Mouse (Mus musculus): ENCODE results near the gene Trmt13.

Trmt13 gene

DNA sequence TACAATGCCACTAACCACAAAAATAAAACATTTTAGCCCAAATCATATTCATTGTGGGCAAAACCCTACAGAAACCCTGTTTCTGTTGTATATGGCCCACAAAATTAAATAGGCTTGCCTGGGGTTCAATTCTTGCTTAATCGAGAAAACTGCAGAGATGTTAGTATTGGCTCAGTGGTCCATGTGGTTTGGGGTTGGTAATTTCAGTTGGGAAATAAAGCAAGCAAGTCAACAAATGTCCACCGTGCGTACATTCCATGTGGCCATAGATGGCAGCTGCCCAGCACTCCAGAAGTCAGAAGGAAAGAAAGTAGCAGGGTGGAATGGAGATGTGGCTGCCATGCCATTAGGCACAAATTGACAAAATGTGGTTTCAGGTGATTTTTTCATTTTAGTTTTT, 18.6 kb upstream of the Trmt13 start:
- no peak for DNase-seq

DNA sequence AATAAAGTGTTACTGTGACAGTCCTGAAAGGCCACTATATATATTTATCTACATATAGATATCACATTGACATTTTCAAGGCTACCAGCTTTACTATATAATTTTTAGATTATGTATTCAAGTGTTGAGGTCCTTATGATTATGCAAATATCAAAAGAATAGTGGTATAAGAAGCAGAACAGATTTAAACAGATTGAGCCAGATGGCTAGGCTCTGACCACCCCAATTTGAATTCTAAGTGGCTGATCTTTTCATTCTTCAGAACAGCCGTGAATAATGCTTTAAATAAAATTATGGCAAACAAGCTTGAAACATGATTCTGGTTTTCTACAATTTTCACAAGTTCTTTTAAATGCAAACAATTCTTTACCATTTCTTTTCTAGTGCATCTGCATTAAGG, 17.1 kb upstream of the Trmt13 start:
- no peak for DNase-seq

DNA sequence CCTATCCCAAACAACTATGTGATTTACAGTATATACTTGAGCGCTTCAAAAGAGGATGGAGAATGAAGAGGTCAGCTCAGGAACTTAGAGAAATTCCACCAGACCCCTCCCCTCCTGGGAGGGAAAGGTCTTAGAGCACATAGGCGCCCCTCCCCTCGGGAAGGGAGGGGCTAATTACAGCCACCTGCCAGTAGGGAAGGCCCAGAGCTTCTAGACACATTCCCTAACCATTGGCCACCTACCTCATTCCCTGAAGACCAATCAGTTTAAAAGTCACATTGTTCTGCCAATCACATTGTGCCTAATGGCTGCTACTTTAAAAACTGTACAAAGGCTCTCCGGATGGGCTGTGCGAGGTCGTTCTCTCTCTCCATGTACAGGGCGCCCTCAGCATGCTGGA, 8.3 kb upstream of the Trmt13 start:
- no peak for DNase-seq

DNA sequence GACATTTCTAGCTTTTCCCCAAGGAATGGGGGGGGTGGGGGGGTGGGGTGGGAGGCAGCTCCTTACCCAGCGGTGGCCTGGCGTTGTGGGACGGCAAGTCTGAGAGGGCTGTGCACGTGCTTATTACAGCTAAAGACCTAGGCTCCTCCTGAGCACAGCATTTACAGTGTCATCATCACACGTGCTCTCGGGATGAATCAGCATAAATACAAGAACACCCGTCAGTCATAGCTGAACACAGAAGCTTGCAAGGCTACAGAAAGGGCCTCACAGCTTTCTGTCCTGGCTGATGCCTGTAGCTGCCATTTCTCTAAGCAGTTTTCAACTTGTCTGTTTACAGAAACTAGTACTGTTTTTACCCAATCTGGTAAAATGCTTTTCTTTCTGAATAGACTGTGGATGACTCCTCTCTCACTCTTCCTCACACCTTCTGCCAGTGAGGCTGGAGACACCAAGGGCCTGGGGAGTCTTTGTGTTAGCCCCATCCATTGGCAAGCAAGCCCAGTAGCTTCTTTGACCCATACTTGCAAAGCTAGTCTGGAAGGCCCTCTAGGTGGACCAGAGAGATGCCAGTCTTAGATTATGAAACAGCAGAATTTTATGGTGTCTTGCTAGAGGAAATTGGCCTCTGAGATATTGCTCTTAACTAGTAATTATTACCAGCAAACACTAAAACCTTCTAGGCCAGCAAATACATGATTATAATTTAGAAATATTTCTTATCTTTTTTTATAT, 6.4 kb upstream of the Trmt13 start:
- no peak for DNase-seq

DNA sequence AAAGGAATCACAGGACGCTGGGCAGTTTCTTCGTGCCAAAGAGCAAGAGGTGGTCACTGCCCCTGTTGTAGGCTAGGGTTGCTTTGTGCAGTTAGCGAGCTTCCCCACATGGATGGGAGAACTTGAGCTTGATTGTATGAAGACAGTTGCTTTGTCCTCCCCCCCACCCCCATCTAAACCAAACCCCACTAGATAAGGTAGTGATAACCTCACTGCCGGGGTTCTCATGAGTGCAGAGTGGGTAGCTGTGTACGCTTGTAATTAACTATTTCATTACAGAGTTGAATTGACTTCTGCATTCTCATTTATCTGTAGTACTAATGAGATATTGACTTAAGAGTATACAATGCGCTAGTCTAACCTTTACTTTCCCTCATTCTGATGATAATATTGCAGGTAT, 4.5 kb upstream of the Trmt13 start:
- no peak for DNase-seq

DNA sequence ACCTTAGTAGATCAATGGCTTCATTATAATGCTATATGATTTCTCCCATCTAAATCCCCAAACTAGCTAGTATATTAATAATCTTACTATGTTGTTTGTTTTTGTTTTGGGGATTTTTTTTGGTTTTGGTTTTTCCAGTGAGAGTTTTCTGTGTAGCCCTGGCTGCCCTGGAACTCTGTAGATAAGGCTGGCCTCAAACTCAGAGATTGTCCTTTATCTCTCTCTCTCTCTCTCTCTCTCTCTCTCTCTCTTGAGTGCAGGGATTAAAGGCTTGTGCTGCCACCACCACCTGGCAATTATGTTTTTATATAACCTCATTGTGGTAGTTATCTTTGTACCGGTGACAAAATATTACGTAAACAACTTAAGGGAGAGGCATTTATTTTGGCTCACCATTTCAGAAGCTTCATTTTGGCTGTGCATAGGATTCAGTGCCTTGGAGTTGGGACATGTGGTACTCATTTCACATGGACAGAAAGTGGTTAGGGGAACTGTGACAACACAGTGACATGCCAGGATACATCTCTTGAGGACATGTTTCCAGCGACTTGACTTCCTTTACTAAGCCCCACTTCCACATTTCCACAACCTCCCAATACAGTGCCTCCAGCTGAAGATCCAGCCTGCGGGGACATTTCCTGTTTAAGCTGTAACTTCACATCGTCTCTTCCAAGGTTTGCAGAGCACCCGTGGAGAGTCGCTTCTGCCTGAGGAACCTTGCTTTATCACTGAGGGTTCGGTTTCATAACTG, 1.1 kb upstream of the Trmt13 start:
- DNase-seq = no peak

DNA sequence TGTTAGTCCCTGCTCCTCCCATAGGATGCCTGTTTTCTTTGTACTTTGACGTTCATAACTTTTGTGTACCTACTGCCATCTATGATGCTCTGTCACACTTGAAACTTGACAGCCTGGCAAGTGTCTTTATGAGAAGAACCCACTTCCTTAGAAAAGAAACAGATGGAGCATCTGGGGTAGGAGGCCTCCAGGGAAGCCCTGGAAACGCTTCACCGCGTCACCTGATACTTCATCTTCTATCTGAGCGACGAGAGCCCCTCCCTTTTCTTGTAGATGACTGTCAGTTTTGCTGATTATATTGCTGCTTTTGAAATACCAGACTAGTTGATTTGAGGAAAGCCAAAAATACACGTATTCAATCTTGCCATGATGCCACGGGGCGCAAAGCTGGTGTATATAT, 9.8 kb downstream of the Trmt13 start:
- DNase-seq = peak in 1 of 2 experiments; percentile 29

DNA sequence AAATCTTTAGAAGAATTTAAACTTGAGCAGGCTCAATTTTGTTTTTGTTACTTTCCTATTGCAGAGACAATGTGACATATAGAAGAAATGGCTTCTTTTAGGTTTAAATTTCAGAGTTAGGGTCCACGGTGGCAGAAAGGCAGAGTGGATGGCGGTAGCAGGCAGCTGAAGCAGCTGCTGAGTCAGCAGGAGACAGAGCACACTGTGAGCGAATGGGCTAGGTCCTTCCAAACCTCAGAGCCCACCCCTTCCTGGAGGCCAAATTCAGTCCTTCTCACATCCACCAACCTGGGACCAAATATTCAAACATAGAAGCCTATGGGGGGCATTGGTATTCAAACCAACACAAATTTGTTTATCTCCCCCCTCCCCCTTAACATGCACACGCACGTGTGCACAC, 12.6 kb downstream of the Trmt13 start:
- DNase-seq = no peak

DNA sequence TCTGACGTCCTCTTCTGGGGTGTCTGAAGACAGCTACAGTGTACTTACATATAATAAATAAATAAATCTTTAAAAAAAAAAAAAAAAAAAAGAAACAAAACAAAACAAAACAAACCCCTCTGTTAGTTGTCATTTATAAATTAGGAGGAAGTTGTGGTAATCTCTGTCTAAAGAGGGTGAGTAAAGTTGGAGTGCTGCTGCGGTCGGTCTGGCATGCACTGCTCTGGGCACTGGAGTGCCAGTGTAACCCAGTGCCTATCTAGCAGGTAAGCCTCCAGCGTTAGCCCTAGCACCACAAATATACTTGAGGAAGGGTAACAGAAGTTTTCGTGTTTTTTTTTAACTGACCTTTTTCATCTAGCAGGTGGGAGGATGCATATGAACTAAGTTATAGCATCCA, 13.4 kb downstream of the Trmt13 start:
- no peak for DNase-seq

DNA sequence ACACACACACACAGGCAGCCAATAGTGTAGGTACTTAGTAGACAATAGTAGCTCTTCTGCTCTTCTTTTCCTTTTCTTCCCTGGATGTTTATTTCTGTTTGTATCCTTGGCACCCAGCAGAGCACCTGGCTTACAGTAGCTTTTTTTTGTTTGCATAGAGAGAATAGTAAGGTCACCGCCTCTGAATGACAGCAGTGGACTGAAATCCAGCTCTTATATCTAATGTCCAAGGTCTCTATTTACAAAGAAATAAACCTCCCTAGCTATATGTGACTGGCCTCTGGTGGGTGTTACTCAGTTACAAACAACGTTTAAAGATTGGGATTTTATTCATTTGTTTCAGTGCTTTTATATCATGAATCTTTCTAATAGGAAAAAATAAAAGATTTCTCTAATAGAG, 14.7 kb downstream of the Trmt13 start:
- DNase-seq = no peak

DNA sequence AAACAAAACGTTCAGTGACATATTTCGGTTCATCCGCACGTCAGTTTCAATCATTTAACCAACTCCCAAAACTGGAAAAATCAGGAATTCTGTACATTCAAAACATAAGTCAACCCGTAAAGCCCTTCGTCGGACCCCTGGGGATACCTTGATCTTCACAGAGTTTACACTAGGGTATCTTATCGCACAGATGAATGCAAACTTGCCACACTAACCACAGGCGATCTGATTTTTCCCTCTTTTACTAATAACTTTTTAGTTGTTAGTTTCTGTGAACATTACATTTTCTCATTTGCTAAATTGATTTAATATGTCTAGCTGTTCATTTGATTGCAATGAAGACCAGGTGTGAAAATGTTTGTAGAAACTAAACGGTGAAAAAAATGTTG, 18.8 kb downstream of the Trmt13 start:
- no peak for DNase-seq

DNA sequence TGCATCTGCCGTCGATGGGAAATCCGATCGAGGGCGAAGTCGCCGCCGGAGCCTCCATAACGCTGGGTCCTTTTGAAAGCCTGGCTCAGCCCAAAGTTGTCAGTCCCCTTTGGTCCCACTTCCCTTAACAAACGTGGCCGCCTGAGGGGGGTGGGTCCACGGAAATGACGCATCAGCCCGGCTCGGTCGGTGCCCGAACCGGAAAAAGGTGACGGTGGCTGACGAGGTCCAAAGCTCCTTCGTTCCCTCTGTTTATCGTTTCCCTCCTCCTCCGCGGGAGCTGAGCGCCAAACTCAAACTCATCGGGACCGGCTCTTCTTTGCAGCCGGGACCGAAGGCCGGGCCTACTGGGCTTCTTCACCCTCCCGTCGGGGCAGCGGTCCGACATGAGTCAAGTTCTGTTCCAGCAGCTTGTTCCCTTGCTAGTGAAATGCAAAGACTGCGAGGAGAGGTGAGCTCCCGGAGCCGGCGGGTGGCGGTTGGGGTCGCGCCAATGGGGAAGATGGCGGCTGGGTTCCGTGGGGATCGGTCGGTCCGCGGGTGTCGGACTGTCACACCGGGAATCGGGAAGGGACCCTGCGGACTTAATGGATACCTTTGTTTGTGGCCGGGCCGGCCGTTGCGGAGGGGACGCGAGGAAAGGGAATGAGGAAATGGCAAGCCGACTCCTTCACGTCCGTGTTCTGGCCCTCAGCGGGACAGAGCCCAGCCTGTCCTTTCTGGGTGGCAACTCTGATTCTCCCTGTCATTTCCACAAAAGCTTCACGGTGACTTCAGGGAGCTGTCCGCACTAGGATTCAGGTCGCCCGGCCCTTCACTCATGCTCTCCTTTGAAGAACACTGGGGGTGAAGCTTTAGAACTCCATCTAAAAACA, 19.4 kb downstream of the Trmt13 start, which contains the start of gene Sass6:
Gene Sass6, plus strand, starts transcription at position 255 of the 875 bp plus-strand sequence.
- peak; percentile 99 to 100 for DNase-seq

DNA sequence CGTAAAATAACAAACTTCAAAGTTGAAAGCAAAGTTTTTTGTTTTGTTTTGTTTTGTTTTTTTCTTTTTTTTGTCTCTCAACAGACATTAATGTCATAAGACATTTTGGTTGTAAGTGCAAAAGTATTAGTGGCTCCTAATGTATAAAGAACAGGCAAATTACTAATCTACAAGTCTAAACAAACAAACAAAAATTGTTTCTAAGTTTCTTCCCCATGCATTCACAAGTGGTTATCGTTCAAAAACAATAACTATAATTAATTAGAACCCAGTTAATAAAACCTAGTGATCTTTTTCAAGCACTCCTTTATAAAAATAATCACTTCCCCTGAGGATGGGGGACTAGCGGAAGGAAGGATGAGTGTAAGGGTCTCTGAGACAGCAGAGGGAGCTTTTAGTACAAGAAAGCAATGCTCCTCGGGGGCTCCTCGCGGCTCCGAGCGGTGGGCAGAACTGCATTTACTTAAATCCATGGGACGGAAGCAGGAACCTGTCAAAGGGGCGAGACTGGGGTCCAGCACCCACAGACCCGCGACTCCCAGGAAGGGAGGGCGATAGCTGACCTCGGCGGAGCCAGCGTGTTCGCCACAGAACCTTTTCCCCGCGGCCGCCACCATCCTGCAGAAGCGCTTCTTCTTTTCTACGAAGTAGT, 20.2 kb downstream of the Trmt13 start:
- no peak for DNase-seq

DNA sequence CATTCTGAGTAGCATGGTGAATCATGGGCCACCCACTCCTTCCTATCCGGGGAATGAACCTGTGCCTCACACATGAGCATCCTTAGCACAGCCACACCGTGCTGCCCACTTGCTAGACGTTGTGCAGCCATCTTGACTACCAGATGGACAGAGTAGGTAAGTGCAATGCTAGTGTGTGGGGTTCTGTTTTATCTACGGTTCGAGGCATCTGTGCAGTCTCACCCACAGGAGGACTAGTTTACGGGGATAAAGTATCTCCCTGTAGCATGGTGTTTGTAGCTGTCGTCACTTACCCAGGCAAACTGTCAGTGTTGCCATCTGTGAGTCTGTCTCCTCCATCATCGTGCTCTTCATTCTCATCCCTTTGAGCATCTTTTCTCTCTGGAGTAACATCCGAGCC, 32.2 kb downstream of the Trmt13 start:
- no peak for DNase-seq

DNA sequence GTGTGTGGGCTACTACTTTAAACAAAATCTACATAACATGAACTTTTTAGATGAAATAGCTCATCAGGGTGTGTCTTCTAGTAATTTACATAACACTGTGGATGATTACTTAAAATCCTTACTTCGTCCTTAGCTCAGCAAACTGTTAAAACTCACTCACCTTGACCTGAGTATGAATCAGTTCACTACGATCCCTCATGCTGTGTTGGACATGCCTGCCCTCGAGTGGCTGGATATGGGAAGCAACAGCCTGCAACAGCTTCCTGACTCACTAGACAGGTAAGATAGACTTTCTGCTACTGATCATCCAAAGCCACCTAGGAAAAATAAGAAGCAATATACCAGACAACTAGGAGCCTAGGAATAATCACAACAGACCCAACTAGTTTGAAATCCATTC, 37.1 kb downstream of the Trmt13 start:
- peak in 1 of 2 experiments; percentile 23 for DNase-seq

DNA sequence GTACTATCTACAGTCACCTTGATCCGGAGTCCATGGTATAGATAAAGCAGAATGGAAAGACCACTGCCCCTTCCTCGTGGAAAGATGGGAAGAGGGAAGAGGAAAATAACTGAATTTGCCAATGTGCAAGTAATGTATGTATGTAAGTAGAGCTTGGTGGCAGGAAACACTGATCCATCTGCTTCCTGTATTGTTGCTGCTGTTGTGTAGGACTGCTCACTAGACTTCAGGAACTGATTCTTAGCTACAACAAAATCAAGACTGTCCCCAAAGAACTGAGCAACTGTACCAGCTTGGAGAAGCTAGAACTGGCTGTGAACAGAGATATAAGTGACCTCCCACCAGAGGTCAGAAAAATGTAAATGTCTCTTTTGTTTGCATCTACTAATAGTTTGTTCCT, 43.8 kb downstream of the Trmt13 start:
- no peak for DNase-seq

DNA sequence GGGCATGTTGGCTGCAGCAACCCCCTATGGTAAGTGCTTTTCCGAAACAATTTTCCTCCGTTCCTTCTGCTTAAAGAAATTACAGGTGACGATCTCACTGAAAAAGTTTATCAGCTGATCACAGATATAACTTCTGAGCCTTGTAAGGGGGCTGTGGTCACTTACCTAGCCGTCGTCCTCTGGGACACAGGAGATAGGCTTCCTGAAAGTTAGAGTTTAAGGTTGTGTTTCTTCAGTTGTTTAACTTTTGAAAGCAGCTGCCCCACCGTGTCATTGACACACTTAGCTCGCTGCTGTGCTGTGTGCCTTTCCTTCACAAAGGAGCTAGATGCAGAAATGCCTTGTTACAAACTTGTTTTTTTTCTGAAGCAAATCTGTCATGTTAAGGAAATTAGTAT, 51.3 kb downstream of the Trmt13 start:
- DNase-seq = no peak

DNA sequence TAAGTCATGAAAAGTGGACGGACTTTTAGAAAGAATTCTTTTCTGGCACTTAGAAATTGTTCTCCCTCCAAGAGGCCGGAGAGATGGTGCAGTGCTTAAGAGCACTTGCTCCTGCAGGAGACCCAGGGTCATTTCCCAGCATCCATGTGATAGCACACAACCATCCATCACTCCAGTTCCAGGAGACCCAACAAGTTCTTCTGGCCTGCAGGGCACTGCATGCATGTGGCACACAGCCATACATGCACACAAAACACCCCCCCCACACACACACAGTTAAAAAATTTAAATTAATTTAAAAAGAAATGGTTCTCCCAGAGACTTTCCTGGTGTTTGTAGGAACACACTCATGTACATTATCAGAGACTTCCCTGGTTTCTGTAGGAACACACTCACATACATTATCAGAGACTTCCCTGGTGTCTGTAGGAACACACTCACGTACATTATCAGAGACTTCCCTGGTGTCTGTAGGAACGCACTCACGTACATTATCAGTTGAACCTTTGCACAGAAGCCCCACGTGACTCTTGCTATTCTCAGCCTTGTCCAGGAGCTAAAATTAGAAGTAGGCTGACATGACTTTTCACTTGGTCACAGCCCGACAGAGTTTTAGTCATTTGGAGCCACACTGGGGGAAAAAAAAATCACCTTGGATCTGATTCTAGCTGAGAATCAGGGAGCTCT, 51.8 kb downstream of the Trmt13 start, which contains the start of gene Lrrc39:
Gene Lrrc39, plus strand, starts transcription at position 566 of the 687 bp plus-strand sequence.
- DNase-seq = peak in 1 of 2 experiments; percentile 10

DNA sequence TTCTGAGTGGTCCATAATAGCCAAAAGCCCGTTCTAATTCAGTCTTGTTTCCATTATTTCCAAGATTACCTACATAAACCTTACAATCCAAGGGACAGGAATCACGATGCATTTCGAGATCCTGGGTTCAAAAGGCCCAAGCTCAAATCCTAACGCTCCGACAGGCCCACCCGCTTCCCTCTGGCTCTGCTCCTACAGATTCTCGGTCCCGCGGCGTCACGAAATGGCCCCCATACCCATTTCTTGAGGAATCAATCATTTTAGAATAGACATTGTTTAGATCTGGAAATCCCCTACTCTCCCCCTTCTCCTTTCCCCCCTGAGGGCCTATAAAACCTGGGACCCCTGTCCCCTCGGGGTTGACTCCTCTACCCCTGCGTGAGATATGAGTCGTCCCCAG, 53.1 kb downstream of the Trmt13 start:
- peak; percentile 22 to 46 for DNase-seq

DNA sequence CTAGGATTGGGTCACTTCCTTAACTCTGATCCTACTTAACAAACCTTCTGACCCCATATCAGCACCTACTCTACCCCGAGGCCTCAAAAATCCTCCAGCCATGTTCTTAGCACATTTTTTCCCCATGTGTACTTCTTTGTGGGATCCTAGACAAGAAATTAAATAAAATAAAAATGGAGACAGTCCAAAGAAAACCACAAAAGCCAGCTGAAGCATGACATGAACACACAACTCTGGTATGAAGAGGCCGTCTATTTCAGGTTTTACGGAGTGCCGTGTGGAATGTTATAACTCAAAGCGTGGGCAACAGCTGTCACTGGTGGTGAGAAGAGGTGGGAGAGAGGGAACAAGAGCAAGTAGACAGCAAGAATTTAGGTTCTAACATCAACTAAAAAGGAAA, 63.0 kb downstream of the Trmt13 start:
- no peak for DNase-seq

DNA sequence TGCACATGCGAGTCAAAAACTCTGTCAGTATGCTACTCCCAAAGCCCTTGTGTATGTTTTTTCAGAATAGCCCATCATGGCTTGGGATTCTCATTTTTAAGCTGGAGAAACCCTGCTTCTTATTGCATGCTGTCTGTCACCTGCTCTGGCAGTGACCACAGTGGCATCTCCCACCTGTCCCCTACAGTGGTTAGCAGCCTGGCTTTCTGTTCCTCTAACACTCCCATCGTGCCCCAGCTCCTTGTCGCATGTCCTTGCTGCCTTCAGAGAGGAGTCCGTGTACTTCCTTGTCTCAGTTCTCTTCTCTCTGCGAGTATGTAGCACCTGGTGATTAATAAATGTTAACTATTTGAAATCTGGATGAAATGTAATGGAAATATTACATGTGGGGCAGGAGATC, 67.0 kb downstream of the Trmt13 start:
- DNase-seq = no peak

DNA sequence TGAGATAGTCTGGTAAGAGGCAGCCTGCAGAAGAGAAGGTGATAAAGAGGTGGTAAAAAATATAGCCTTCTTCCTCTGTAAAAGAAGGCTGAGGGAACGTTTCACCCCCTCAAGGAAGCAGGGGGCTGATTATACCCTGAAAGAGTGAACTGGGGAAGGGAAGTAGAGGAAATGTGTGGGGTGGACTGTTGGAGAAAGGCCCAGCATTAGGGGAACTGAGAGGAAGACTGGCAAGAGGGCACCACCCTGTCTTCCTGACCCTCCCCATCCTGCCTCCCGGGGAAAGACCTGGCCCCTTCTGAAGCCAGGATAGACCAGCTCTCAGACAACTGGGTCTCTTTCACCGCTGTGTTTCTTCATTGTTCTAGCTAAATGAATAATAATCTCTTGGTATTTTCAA, 71.9 kb downstream of the Trmt13 start:
- no peak for DNase-seq
